Mouse (Mus musculus): ENCODE measurements at regions not wholly inside any gene's neighbourhood (a gene's known extent, or its start where the extent isn't known, plus 50 kb on each side); places are given as distances from the start of the nearest gene placed in this dataset.

DNA sequence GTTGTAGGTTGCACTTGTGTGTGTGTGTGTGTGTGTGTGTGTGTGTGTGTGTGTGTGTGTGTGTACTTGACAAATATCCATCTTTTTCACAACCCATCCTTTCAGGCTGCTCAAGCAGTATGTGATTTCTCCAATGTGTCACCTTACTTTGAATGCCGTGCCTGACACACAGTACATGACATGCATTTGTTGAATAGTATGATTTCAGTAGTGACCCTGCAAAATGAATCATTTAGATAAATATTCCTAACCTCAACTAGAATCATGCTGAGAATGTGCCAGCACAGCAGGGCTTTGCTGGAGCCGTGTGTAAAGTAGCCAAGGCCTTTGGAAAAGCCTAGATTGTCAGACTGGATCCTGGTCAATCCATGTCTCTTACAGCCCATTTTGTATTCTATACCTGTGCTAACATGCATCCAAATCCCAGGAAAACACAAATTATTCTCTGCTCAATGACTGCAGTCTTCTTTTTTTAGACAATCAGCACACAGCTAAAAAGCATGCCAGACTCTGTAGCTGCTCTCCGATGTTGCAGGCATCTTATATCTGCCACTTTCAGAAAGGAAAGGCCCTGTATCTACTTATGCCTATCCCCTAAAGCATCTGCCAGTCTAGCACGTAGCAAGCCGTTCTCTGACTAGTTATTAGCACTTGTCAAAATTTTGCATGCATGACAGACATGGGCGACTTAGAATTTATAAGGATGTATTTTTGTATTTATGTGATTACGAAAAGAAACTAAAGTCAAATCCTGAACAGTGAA lies 60.0 kb upstream of the Gpr141 start:
- no peak for DNase-seq

DNA sequence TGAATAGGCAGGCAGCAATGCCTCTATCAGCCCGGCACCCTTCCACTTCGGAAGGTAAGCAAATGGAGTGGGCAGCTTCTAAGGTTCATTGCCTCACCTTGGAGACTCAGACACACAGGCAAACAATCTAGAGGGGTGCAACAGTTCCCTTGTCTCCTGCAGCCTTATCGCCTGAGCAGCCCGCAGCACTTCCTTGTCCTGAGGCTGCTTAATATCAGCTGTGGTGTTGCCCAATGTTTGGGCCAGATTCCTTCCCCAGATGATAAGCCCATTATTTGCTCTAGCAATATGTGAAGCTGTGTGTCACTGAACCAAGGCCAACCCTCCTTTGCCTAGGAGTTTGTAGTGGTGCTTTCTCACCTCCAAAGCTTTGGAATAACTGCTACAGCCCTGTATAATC lies 58.8 kb upstream of the Gpr141 start:
- DNase-seq: no peak

DNA sequence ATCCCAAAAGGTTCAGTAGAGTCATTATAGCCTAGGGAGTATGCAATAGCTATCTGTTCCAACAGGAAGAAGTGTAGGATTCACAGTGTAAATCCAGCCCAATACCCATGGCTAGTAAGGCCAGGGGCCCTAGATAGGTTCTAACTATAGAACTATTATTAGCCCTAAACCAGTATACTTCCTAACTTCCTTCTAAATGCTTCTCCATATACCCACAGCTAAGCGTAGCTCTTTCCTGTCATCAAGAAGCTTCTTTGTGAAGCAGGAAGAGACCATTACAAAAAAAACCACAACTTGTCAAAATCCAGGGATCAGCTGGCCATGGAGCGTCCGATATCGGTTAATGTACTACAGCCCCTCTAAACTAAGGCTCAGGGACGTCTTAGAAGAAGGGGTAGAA lies 57.7 kb upstream of the Gpr141 start:
- no peak for DNase-seq

DNA sequence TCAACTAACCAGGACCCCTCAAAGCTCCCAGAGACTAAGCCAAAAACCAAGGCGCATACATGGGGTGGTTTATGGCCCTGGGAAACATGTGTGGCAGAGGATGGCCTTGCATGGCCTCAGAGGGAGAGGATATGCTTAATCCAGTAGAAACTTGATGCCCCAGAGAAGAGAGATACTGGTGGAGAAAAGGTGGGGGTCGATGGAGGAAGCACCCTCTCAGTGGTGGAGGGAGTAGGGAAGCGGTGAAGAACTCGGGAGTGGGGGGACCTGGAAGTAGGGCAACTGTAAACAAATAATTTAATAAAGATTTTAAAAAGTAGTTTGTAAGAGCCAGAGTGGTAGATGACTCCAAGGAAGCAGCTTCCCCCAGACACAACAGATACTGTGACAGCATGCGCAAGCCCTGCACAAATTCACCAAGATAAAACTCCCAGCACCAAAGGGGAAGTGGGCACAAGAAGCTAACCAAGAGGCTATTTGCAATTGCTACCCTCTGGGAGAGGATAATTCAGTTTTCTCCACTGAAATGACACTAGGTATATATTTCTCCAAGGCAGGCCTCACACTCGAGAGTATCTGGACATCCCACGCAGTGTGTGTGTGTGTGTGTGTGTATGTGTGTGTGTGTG lies 50.7 kb upstream of the Gpr141 start:
- DNase-seq: no peak
